Mouse (Mus musculus): ENCODE measurements around the gene Ptov1.
A peak's percentile ranks its signal among the peaks of the same experiment; 100 is the strongest.

The Ptov1 gene

GRCm38 (mm10) chr7:44856265-44856916 is 13.2 kb downstream of the Ptov1 start:
- peak; percentile 50 for DNase-seq

- DNase-seq, result no peak
Observed at GRCm38 (mm10) chr7:44855036-44855435, 14.6 kb downstream of the Ptov1 start.

- peak; percentile 84 for DNase-seq
Observed at GRCm38 (mm10) chr7:44854356-44855031, 15.1 kb downstream of the Ptov1 start.

DNA sequence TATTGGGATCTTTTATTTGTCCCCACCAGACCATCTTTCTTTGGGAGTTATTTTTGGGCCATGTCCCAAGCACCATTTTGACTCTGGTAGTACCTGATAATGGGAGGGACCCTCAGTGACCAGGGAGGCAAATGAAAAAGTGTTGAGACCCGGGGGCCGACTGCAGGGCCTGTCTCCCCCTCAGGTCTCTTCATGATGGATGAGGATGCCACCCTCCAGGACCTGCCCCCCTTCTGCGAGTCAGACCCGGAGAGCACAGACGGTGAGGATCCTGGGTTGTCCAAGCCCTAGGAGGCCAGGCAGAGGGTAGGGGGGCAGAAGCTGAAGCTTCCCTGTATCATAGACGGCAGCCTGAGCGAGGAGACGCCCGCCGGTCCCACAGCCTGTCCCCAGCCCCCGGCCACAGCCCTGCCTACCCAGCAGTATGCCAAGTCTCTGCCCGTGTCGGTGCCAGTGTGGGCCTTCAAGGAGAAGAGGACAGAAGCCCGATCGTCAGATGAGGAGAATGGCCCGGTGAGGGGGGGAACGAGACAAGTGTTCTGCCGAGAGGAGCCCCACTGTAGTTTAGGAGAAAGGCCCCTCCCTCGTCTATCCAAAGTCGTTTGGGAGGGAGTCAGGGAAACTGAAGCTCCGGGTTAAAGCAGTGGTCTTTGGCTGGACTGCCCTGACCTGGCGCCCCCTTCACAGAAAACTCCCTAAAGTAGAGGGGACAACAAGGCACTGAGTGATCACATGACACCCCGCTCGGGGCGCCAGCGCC is 15.8 kb downstream of the Ptov1 start:
- peak; percentile 75 for DNase-seq

- peak; percentile 62 for DNase-seq
Observed at GRCm38 (mm10) chr7:44853065-44853464, 16.5 kb downstream of the Ptov1 start.

DNA sequence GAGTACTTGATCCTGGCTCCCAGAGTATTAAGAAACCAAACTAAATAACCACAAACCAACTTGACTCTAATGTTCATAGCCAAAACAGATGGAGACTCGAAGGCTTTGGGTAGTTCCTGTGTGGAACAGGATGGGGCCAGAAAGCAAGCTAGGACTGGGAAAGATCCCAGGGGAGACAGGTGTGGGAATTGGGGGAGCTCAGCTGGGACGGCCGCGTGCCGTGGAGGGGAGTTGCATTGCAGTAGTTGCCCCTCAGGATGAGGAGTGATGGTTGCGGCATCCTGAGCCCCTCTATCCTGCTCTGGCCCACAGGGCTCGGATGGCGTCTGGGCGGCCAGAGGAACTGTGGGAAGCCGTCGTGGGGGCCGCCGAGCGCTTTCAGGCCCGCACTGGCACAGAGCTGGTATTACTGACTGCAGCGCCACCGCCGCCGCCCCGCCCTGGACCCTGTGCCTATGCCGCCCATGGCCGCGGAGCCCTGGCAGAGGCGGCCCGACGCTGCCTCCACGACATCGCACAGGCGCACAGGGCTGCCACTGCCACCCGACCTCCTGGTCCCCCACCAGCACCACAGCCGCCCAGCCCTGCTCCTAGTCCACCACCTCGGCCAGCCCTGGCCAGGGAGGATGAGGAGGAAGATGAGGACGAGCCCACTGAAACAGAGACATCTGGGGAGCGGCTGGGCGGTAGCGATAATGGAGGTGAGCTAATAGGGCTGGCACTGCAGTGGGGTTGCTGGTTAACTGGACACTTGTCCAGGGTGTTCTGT is 17.1 kb downstream of the Ptov1 start:
- peak; percentile 70 for DNase-seq

- no peak for DNase-seq
Observed at GRCm38 (mm10) chr7:44851625-44852234, 17.9 kb downstream of the Ptov1 start.

DNA sequence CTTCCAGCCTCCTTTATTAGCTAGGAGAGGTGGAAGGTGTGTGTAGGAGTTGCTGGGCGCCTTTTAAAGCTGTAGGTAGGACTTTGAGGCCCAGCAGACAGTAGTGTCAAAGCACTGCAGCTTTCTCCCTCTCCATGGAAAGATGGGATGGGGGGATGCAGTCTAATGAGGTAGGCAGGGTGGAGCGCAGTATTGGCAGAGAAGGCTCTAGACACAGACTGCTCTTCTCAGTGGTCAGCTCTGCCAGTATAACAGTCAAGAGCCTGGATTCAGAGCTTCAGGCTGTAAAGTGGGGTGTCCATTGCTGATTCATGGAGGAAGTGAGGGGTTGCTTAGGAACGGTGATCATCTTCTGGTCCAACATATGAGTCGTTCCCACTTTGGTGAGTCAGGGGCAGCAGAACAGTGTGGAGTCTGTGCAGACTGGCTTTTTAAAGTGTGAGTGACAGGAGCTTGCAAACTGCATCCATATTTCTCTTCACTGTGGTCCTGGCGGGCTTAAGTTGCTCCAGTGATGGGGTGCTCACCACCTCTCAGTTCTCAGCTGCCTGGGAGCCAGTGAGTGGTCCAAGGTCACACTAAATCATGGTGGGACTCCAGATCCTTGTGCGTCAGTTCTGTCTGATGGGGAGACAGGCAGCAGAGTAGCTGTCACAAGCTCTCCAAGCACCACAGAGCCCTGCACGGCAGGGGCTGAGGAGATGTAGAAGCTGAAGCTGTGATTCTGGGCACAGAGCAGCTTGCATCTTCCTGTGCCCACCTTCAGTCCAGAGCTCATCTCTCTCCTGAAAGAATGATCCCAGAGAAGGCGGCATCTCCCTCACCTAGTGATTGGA is 18.6 kb downstream of the Ptov1 start:
- peak; percentile 60 for DNase-seq

GRCm38 (mm10) chr7:44850146-44850545 is 19.4 kb downstream of the Ptov1 start:
- DNase-seq, result no peak

DNA sequence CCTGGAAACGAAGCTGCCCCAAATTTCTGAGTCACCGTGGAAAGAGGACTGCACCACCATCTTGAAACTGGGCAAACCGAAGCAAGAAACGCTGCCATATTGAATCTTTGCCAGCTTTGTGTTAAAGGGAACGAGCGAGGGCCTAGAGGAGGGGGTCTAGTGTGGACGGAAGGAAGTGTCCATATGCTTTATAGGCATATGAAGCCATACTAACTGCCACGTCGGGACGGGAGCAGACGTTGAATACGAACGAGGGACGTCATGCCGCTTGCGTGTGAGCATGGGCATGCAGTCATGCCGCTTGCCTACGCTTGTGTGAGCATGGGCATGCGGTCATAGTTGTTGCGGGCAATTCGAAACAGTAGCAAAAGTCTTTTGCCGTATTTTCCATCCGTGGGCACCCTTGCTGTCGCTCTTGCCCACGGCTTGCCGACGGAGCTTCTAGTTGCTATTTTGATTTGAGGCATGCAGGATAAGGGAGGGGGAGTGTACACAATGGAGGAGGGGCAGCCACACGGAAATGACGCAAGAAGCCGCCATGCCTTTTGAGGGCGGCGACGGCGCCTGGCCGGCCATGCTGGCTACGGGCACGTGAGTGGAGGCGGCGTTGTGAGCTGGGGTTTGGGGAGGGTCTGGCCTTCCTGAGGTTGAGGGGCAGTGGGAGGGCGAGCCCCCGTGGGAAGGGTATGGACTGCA is 20.0 kb downstream of the Ptov1 start:
- DNase-seq, result peak; percentile 94

DNA sequence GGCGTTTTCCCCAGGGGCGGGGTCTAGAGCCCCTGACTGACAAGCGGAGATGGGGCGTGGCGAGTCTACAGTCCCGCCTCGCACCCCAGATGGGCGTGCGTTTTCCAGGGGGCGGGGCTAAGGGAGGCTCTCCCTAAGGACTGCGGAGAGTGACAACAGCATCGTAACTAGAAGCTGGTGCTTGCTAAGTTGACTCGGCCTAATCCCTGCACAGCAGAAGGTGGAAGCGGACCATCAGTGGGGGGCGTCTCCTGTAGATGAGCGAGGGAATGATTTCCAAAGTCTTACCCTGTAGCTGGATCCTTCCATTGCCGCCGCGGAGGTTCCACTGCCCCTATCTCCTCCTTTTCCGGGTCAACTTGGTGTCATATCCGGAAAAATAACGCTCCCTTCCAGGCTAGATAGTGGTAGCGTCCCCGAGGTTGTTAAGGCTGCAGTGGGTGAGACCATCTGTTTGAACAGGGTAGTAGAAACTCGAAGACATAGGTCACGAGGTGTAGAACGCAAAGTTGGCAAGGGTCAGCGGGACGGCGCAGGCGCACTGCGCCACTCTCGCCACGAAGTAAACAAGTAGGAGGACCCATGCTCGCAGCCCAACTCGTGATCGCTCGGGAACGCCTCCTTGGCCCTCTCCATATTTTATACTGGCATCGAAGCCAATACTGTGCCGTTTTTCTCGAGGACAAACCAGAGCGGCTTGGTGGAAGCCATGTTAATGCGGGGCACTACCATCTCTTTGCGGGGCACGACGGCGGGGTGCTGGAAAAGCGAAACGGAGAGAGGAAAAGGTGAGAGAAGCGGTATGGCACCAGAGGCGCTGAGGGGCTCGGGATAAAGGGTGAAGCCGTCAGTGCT is 20.8 kb downstream of the Ptov1 start, which contains the start of the genes Akt1s1 and Tbc1d17:
Gene Akt1s1 (plus strand): TSS at position 431 of the 855 bp plus-strand sequence.
Gene Tbc1d17 (minus strand): TSS at position 519 of the 855 bp plus-strand sequence.
- DNase-seq, result peak; percentile 100

DNA sequence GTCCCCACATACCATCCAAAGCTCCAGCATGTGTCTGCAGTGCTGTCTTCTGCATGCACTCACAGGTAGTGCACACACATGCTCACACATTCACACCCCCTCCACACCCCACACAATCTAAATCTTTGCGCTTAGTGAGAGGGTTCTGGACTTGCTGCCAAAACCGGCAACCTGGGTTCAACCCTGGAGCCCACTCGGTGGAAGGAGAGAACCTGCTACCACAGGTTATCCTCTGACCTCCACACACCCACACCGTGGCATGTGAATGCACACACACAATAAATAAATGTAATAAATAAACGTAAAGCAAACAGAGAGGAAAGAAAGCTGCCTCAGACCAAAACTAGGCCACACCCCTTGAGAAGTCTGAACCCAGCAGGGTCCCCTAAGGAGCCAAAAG is 21.8 kb downstream of the Ptov1 start:
- peak; percentile 72 for DNase-seq

- peak; percentile 73 for DNase-seq
Observed at GRCm38 (mm10) chr7:44846804-44847203, 22.8 kb downstream of the Ptov1 start.

DNA sequence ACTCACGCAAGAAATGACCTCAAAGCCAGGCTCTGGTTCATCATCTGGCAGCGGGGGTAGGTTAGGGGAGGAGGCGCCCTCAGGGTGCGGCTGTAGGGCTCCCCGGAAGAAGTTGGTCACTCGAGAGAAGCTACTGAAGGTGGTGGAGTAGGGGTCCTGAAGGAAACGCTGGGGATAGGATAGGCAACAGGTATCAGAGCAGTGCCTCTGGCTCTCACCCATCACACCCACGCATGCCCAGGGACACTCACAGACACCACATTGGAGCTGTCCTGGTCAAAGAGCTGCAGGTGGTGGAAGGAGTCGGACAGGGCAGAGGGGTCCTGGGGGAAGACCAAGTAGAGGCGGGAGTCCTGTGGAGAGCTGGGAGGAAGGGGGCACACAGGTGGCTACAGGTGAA is 24.6 kb downstream of the Ptov1 start:
- DNase-seq, result peak; percentile 58

DNA sequence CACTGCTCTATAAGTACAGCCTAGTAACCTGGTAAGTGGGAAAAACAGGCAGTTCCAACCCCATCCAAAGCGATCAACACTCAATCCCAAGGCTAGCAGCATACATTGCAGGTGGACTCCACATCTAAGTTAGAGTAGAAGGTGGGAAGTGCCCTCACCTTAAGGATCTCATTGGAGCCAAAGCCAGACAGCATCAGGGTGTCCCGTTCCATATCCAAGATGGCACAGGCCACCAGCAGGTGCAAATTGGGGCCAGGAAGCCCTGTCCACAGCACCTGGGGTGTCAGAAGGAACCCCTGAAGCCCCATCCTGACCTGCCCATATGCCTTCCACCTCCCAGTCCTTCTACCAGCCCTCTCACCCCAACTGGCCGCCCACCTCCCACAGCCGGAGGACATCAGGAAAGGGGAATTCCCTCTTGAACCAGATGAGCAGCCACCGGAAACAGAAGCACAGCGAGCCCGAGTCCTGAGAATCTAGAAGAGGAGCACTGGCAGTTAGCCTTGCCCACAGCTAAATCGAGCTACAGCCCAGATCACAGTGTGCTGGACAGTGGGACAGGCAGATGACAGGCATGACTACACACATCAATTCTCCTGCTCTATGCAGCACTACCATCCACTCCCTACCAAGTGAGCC is 27.6 kb downstream of the Ptov1 start:
- DNase-seq, result peak; percentile 20

DNA sequence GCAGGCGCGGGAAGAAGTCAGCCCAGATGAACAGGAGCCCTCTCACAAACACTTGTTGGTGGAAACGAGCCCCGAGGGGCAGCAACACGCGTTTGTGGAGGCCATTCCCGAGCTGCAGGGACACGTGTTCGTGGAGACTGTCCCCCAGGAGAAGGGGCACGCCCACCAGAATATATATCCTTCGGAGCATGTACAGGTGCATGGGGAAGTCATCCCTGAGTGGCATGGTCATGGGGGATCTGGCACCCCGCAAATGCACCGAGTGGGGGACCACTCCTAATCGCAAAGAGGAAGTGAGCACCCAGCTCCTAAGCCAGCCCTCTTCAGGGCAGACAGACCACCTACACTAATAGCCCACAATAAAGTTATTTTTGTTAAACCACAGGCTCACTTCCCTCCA is 29.2 kb downstream of the Ptov1 start:
- DNase-seq, result peak; percentile 36

DNA sequence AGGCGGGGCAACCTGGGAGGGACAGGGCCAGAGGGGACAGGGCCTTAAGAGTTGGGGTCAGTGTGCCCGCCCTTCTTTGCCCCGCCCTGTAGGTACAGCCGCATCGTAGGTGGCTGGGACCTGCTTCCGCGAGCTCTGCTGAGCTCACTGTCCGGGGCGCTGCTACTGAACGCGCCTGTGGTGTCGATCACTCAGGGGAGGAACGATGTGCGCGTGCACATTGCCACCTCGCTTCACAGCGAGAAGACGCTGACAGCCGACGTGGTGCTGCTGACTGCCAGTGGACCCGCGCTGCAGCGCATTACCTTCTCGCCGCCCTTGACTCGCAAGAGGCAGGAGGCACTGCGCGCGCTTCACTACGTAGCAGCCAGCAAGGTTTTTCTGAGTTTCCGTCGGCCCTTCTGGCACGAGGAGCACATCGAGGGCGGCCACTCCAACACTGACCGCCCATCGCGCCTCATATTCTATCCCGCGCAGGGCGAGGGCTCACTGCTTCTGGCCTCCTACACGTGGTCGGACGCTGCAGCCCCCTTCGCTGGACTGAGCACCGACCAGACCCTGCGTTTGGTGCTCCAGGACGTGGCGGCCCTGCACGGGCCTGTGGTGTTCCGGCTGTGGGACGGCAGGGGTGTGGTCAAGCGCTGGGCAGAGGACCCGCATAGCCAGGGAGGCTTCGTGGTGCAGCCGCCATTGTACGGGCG is 29.9 kb downstream of the Ptov1 start:
- DNase-seq, result peak; percentile 36

- no peak for DNase-seq
Observed at GRCm38 (mm10) chr7:44839171-44839490, 30.5 kb downstream of the Ptov1 start.

- DNase-seq, result no peak
Observed at GRCm38 (mm10) chr7:44838073-44838472, 31.5 kb downstream of the Ptov1 start.

Measured in cerebellum, adult 11-12 months (tissue).